Mouse (Mus musculus) thymus, adult 2 months (tissue): Measurements from ENCODE around the gene Diaph3.

ENCODE experiments used
- CTCF ChIP-seq: fragments of 200-500 bp; IDR thresholded peaks from 2 replicates; pipeline ENCODE4 v1.5.1; 2012; ENCODE audit warnings: mild to moderate bottlenecking, control low read depth, low read length, moderate library complexity, borderline replicate concordance; ENCODE audit not compliant: control insufficient read depth, poor library complexity, insufficient read depth; ENCODE audit errors: extremely low read depth
- POLR2A ChIP-seq: fragments of 200-500 bp; IDR thresholded peaks from 2 replicates; pipeline ENCODE4 v1.6.1; 2012; ENCODE audit warnings: mild to moderate bottlenecking, low read length, control low read depth, moderate library complexity; ENCODE audit not compliant: control insufficient read depth, poor library complexity, insufficient read depth; ENCODE audit errors: extremely low read depth

DNA sequence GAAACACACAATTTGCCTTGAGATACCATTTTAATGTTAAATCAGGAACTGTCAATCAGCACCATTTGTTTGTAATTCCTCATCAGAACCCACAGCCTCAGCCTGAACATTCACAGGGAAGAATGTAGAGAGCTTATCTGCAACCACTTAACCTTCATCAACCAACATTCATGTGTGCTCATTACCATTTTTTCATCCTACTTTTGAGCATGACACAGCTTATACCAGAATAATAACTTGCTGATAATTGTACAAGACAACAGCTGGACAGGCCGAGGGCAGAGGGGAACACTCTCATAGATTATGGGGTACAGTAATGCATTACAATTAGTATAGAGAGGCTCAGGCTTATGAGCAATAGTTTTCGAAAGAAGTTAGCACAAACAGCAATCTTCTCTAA, 203.1 kb downstream of the Diaph3 start:
- TF ChIP-seq CTCF: no peak
- TF ChIP-seq POLR2A: no peak
